Mouse (Mus musculus) kidney, adult 8-10 months (tissue): ENCODE data around the gene Stum.

Experiments
- DNase-seq, 2 experiments: peaks; one replicate each; pipeline ENCODE4 v3.0.0; 2022

Stum gene

GRCm38 (mm10) chr1:180428101-180428712 is 55.1 kb downstream of the Stum start:
- DNase-seq = peak; percentile 43 to 46

- DNase-seq = no peak
Observed at GRCm38 (mm10) chr1:180427685-180428084, 55.6 kb downstream of the Stum start.

GRCm38 (mm10) chr1:180426405-180426804 is 56.9 kb downstream of the Stum start:
- DNase-seq = no peak

- no peak for DNase-seq
Observed at GRCm38 (mm10) chr1:180423931-180424330, 59.4 kb downstream of the Stum start.

GRCm38 (mm10) chr1:180423008-180423639 is 60.2 kb downstream of the Stum start:
- no peak for DNase-seq

GRCm38 (mm10) chr1:180422076-180422828 is 61.1 kb downstream of the Stum start:
- DNase-seq = peak; percentile 72 to 78

- no peak for DNase-seq
Observed at GRCm38 (mm10) chr1:180421165-180421909, 62.0 kb downstream of the Stum start.

GRCm38 (mm10) chr1:180420496-180421164 is 62.7 kb downstream of the Stum start:
- DNase-seq = peak in 1 of 2 experiments; percentile 61

- DNase-seq = no peak
Observed at GRCm38 (mm10) chr1:180419059-180419458, 64.2 kb downstream of the Stum start.

GRCm38 (mm10) chr1:180417118-180417517 is 66.2 kb downstream of the Stum start:
- no peak for DNase-seq

GRCm38 (mm10) chr1:180415836-180416235 is 67.5 kb downstream of the Stum start:
- no peak for DNase-seq

- DNase-seq = no peak
Observed at GRCm38 (mm10) chr1:180415064-180415463, 68.2 kb downstream of the Stum start.

- no peak for DNase-seq
Observed at GRCm38 (mm10) chr1:180410306-180410705, 73.0 kb downstream of the Stum start.

- no peak for DNase-seq
Observed at GRCm38 (mm10) chr1:180409771-180410170, 73.5 kb downstream of the Stum start.

GRCm38 (mm10) chr1:180408832-180409231 is 74.5 kb downstream of the Stum start:
- peak; percentile 69 to 79 for DNase-seq

- no peak for DNase-seq
Observed at GRCm38 (mm10) chr1:180407727-180408719, 75.3 kb downstream of the Stum start.

- peak; percentile 84 to 88 for DNase-seq
Observed at GRCm38 (mm10) chr1:180407171-180407671, 76.1 kb downstream of the Stum start.

- DNase-seq = no peak
Observed at GRCm38 (mm10) chr1:180406336-180407035, 76.8 kb downstream of the Stum start.

GRCm38 (mm10) chr1:180405576-180406335 is 77.5 kb downstream of the Stum start:
- peak; percentile 56 to 73 for DNase-seq

- DNase-seq = no peak
Observed at GRCm38 (mm10) chr1:180404706-180405105, 78.6 kb downstream of the Stum start.
